Mouse (Mus musculus) liver, postnatal 0 days (tissue): ENCODE measurements around the gene Atp6v1g2.

ENCODE experiments used
- CTCF ChIP-seq: sonication (generic); IDR thresholded peaks from 2 replicates; pipeline ENCODE4 v1.5.1; 2016; ENCODE audit warnings: antibody characterized with exemption, low read depth
- EP300 ChIP-seq: IDR thresholded peaks from 2 replicates; pipeline ENCODE4 v1.6.1; 2016; ENCODE audit warnings: antibody characterized with exemption, low read depth, mild to moderate bottlenecking

DNA sequence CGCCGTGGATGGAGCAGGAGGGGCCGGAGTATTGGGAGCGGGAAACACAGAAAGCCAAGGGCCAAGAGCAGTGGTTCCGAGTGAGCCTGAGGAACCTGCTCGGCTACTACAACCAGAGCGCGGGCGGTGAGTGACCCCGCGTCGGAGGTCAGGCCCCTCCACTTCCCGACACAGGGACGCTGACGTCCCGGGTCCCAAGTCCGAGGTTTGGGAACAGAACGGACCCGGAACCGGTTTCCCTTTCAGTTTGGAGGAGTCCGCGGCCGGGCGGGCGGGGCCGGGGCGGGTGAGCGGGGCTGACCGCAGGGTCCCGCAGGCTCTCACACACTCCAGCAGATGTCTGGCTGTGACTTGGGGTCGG, 30.0 kb downstream of the Atp6v1g2 start:
- TF ChIP-seq CTCF (no peak), EP300 (no peak)
